Mouse (Mus musculus): Measurements from ENCODE around the gene Ctf1. TPM values are rescaled to one million over a fixed set of nuclear protein-coding genes. Genes with fewer than 3 reads are reported as not detected.

Gene Ctf1
- polyA plus RNA-seq, 3 experiments from 2014 or later, result not detected

DNA sequence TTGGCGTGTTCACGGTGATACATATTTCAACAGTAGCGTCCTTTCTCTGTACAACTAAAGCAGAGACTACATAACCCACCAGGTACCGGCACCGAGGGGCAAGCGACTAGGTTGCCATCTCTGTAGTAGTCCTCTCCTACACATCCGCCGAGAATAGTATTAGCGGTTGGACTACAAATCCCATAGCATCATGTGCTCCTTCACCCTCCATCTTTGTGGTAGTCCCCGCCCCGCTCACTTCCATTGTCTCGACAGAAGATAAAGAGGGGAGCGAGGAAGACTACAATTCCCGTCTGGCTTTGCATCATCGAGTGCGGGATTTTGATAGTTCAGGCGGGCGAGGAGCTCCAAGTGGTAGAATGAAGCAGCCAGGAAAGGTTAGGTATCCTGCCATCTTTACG lies 32.7 kb downstream of the Ctf1 start:
- peak; percentile 97 for ATAC-seq

DNA sequence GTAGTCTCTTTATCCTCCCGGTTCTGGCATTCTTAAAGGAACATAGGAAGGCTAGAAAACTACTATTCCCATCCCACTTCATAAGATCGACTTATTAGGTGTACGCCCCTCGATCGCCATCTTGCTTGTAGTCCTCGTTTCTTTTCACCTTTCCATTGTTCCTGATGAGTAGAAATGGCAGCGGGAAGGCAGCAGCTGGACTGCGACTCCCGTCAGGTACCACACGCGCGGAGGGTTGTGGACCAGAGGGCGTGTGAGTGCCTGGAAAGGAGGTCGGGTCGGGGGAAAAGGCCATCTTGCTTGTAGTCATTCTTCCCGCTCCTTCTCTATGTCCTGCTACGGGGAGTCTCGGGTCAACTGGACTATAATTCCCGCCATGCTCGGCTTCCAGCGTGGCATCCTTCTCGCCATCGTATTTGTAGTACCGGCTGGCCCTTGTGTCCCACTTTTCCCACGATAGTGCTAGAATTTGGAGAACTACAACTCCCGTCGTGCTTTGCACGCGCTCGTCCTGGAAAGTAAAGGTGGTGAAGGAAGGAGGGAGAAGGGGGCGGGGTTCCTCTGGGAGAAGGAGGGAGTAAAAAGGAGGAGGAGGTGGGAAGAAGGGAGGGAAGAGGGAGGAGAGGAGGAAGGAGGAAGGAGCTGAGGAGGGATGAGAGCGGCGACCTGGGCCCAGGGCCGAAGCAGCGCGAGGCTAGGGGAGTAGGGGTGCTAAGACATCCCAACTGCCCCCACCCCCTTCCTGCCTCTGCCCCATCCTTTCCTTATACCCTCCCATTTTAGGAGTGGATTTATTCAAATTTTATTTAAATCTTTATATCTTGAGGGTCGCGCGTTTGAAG lies 33.3 kb downstream of the Ctf1 start:
- peak; percentile 58 for ATAC-seq

DNA sequence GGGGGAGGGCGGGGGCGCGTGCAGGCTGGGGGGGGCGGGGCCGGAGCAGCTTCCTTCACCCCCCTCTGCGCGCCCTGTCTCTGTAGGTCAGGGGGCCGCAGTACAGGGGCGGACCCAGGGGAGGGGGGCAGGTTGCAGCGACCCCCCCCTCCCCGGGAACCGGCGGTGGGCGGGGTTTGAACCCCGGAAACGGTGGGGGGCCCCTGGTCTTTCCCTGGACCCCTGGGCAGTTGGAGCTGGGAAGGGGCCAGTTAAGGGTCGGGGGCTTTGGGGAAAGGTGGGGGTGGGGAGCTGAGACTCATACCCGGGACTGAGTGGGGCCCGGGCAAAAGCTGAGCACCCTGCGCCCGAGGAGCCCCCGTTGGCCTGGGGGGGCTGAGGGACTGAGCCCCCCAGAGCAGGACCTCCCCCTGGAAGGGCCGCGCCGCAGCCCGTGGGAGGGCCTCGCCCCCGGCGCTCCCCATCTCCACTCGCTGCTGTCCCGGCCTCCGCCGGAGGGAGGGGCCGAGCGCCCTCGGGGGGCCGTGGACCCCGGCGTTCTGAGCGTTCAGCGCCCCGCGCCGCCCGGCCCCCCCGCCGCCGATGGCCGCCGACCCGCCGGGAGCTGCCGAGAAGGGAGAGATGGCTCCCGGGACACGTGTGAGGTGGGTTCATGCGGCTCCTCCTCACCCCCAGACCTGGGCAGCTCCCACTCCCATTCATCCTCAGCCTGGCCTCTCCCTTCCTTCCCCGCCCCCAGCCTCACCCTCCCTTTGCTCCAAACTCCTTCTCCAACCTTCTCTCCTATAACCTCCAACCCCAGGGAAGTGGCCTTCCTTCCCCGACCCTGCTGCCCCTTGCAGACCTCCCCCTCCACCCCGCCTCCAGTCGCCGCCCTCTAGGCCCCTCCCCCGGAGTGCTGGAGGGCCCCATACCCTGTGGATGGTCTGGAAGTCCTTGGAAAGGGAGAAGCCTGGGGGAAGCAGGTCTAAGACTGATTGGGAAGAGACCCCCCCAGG lies 34.3 kb downstream of the Ctf1 start:
- no peak for ATAC-seq

DNA sequence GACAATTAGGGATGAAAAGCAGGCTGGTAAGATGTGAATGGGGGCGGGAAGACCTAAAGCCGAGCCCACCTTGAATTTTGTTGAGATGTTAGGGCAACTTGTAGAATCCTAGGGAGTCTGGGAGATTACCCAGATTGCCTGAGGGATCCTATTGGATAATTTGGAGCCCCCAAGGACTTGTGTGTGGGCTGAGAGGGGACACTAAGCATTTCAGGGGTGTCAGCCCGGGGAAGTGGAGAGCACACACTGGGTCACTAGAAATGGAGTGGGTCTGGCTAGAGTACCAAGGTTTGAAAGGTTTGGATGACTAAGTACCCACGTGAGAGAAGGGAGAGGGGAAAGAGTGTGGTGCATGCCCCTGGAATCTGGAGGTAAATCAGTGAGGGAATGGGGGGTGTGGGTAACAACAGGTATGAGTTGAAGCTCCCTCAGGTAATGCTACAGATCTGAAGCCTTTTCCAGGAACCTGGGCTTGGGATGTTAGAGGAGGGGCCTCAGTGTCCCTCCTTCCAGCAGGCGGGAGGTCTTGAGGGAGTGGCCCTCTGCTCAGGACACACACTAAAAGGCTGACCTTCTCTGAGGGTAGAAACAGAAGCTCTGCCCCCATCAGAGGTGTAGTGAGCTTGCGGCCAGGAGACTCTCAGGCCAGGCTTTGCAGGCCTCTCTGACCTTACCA lies 35.2 kb downstream of the Ctf1 start:
- no peak for ATAC-seq

DNA sequence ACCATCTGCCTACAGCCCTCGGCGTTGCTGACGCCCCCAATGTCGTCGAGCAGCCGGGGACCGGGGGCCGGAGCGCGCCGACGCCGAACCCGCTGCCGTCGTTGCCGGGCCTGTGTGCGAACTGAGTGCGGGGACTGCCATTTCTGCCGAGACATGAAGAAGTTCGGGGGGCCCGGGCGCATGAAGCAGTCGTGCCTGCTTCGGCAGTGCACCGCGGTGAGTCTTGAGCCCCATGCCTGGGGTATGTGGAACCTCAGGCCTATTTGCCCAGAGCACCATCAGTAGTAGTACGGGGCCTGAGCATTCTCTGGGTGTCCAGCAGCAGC lies 35.7 kb downstream of the Ctf1 start:
- ATAC-seq, result no peak

DNA sequence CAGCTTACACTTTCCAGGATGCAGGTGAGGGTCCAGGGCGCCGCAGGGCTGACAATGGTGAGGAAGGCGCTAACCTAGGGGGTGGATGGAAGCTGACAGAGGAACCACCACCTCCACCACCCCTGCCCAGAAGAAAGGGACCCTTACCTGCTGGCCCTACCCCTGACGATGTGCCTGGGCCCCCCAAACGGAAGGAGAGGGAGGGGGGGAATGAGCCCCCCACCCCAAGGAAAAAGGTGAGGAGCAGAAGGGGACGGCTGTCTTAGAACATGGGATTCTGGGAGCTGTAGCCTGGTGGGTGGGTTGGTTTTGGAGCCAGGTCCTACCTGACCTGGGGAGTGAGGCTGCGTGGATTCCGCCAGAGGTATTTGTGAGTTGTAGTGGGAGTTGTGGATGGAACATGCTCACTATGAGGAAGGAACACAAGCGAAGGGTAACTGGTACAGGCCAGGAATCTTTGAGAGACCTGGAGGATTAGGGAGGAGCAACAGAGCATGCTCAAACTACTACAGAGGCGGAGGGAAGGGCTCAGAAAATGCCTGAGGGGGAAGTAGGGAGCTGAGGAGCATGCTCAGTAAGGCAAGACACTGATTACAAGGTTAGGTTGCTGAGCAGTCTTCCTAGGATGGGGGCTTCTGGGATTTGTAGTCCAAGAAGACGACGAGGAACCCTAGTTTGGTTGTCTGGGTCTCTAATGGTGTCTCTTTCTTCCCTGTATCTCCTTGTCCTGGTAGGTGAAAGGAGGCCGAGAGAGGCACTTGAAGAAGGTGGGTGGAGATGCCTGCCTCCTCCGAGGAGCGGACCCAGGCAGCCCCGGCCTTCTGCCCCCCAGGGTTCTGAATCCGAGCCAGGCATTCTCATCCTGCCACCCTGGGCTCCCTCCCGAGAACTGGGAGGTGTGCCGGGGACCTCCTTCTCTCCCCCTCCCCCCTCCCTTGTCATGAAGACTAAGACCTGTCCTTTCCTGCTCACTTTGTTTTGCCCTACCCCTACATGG lies 37.9 kb downstream of the Ctf1 start:
- no peak for ATAC-seq

DNA sequence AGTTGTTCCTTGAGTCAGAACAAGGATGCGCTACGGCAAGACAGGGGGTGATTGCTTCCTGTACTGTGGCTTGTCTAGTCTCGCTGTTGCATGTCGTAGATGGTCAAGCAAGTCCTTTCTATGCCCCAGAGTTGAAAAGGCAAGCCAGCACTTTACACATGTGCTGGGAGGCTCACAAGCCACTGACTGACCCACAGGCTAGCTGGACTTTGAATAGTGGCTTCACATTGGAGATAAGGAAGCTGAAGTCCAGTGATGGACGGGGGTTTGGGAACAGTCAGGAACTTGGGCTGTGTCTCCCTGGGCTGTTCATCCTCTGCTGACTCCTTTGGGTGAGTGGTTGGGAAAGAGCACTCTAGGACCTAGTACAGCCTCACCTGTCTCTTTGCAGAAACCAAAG lies 39.1 kb downstream of the Ctf1 start:
- no peak for ATAC-seq

GRCm38 (mm10) chr7:127752069-127752468 lies 39.5 kb downstream of the Ctf1 start:
- no peak for ATAC-seq

- no peak for ATAC-seq
Measured at GRCm38 (mm10) chr7:127753158-127753557, 40.6 kb downstream of the Ctf1 start.

GRCm38 (mm10) chr7:127753741-127754140 lies 41.2 kb downstream of the Ctf1 start:
- ATAC-seq, result no peak

DNA sequence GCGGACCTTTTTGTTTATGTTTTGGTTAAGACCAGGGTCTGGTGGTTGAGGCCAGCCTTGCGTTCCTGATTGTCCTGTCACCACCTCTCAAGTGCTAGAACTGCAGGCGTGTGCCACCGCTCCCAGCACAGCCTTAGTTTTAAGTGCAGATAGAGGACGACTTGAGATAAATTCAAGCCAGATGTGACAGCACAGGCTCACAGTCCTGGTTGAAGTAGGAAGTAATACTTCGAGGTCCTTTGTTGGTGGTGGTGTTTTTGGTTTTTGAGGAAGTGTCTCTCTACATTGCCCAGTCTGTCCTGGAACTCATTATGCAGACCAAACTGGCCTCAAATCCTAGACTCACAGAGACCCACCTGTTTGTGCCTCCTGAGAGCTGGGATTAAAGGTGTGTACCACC lies 47.2 kb downstream of the Ctf1 start:
- ATAC-seq, result no peak

DNA sequence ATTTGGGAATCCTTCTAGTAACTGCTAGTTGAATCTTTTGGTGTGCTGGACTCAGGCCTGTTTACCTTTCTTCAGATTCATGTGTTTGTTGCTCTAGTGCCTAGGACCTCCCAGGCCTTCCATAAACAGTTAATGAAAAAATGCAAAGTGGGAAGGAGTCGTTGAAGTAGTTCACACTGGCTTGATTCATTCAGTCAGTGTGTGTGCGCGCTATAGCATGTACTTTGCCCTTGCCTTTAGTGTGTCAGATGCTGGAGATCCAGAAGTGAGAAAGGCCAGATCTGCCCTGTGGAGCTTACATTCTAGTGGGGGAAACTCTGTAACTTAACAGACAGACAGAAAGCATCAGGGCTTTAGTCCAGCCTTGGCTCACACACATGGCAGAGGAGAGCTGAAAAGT lies 47.9 kb downstream of the Ctf1 start:
- ATAC-seq, result no peak

DNA sequence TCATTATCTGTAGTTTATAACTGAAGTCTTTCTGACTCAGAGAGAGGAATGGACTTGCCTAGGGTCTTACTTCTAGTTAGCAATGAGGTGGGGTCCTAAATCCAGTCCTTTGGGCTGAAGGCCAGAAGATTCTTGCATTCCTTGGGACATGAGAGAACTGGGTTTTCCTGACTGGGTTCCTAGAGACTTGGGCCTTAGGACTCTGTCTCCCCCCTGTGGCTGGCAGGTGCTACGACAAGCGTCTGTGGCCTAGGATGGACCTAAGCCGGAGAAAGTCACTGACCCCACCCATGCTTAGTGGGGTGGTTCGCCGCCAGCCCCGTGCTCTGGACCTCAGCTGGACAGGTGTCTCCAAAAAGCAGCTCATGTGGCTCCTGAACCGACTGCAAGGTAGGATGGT lies 48.5 kb downstream of the Ctf1 start:
- no peak for ATAC-seq

GRCm38 (mm10) chr7:127763642-127764041 lies 51.1 kb downstream of the Ctf1 start:
- no peak for ATAC-seq

- no peak for ATAC-seq
Measured at GRCm38 (mm10) chr7:127765756-127766155, 53.2 kb downstream of the Ctf1 start.

DNA sequence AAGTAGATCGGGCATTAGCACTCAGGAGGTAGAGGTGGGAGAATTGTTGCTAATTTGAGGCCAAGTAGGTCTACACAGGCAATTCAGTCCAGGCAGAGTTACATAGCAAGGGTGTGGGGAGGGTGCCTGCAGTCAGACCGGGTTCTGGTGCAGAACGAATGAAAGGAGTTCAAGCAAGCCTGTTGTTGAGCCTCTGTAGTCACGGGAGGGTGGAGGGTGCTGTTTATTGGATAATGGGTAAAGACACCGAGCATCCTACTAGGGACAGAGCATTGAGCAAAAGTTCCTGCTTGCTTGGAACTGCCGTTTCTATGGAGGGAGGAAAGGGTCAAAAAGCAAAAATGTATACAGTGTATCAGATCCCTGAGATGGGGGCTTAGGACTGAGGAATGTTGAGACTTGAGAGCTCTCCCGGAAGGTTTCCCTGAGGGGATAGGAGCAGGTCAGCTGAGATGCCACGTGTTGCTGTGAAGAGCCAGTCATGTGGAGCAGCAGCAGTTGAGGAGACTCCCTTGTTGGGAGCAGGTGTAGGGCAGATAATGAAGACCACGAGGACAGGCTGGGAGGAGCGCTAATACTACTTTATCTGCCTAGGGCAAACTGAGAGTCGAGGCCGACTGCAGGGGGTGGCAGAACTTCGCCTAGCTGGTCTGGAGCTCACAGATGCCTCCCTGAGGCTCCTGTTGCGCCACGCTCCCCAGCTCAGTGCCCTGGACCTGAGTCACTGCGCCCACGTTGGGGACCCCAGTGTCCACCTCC lies 54.5 kb downstream of the Ctf1 start:
- ATAC-seq, result no peak

Other genes starting within 250 kb of the Ctf1 start
- 10 to 100 TPM; 17.7 to 30.0 (median 19.5) TPM for gene Fbrs, start 233.5 kb upstream of the Ctf1 start, polyA plus RNA-seq (2017; shearing (Covaris generic))
- gene Srcap, start 200.8 kb upstream of the Ctf1 start, polyA plus RNA-seq (2017; shearing (Covaris generic)), result 10 to 100 TPM in 1 of 3 experiments, 1 to 10 TPM in 2; 6.2 to 19.0 (median 9.0) TPM
- 10 to 100 TPM; 22.6 to 29.7 (median 25.3) TPM for gene Gm42715, start 193.2 kb upstream of the Ctf1 start, polyA plus RNA-seq (2017; shearing (Covaris generic))
- 10 to 100 TPM; 30.0 to 46.0 (median 34.3) TPM for gene Tmem265, start 151.3 kb upstream of the Ctf1 start, polyA plus RNA-seq (2017; shearing (Covaris generic))
- gene Phkg2, start 139.4 kb upstream of the Ctf1 start, polyA plus RNA-seq (2017; shearing (Covaris generic)), result 100 to 1,000 TPM in 1 of 3 experiments, 10 to 100 TPM in 2; 75.0 to 116 (median 93.2) TPM
- 1 to 10 TPM in 1 of 3 experiments, under 1 TPM in 2; 0.21 to 1.3 (median 0.72) TPM for gene Ccdc189, start 124.1 kb upstream of the Ctf1 start, polyA plus RNA-seq (2017; shearing (Covaris generic))
- 10 to 100 TPM; 24.0 to 30.6 (median 29.7) TPM for gene Rnf40, start 124.0 kb upstream of the Ctf1 start, polyA plus RNA-seq (2017; shearing (Covaris generic))
- gene Zfp629, start 96.9 kb upstream of the Ctf1 start, polyA plus RNA-seq (2017; shearing (Covaris generic)), result under 1 TPM in 2 of 3 experiments, not detected in 1; 0.74 to 0.92 TPM
- gene Bcl7c, start 3.8 kb upstream of the Ctf1 start, polyA plus RNA-seq (2017; shearing (Covaris generic)), result 10 to 100 TPM in 1 of 3 experiments, 1 to 10 TPM in 2; 3.2 to 10.9 (median 4.9) TPM
- not detected for gene Ctf2, start 19.4 kb downstream of the Ctf1 start, polyA plus RNA-seq (2017; shearing (Covaris generic))
- gene Fbxl19, start 31.8 kb downstream of the Ctf1 start, polyA plus RNA-seq (2017; shearing (Covaris generic)), result under 1 TPM; 0.31 to 0.87 (median 0.84) TPM
- 10 to 100 TPM; 11.3 to 14.3 (median 14.2) TPM for gene Orai3, start 57.1 kb downstream of the Ctf1 start, polyA plus RNA-seq (2017; shearing (Covaris generic))
- 1 to 10 TPM; 3.9 to 7.9 (median 6.8) TPM for gene Setd1a, start 63.9 kb downstream of the Ctf1 start, polyA plus RNA-seq (2017; shearing (Covaris generic))
- gene Gm49388, start 72.9 kb downstream of the Ctf1 start, polyA plus RNA-seq (2017; shearing (Covaris generic)), result not detected
- 1 to 10 TPM; 3.6 to 5.5 (median 5.2) TPM for gene Hsd3b7, start 87.9 kb downstream of the Ctf1 start, polyA plus RNA-seq (2017; shearing (Covaris generic))
- 10 to 100 TPM; 38.1 to 69.3 (median 57.4) TPM for gene Stx4a, start 111.6 kb downstream of the Ctf1 start, polyA plus RNA-seq (2017; shearing (Covaris generic))
- under 1 TPM in 1 of 3 experiments, not detected in 2; 0.09 TPM for gene Stx1b, start 111.8 kb downstream of the Ctf1 start, polyA plus RNA-seq (2017; shearing (Covaris generic))
- 10 to 100 TPM; 17.4 to 29.8 (median 23.1) TPM for gene Zfp646, start 163.5 kb downstream of the Ctf1 start, polyA plus RNA-seq (2017; shearing (Covaris generic))
- gene Zfp668, start 164.1 kb downstream of the Ctf1 start, polyA plus RNA-seq (2017; shearing (Covaris generic)), result 10 to 100 TPM in 2 of 3 experiments, 1 to 10 TPM in 1; 8.6 to 11.1 (median 10.7) TPM
- under 1 TPM in 2 of 3 experiments, not detected in 1; 0.54 TPM for gene Prss53, start 178.2 kb downstream of the Ctf1 start, polyA plus RNA-seq (2017; shearing (Covaris generic))
- not detected for gene Gm21974, start 182.7 kb downstream of the Ctf1 start, polyA plus RNA-seq (2017; shearing (Covaris generic))
- 10 to 100 TPM; 22.2 to 56.5 (median 56.1) TPM for gene Vkorc1, start 182.9 kb downstream of the Ctf1 start, polyA plus RNA-seq (2017; shearing (Covaris generic))
- gene Bckdk, start 191.3 kb downstream of the Ctf1 start, polyA plus RNA-seq (2017; shearing (Covaris generic)), result 10 to 100 TPM; 64.4 to 75.5 (median 66.0) TPM
- gene Kat8, start 199.8 kb downstream of the Ctf1 start, polyA plus RNA-seq (2017; shearing (Covaris generic)), result 10 to 100 TPM; 18.5 to 41.8 (median 34.5) TPM
- not detected for gene Prss8, start 217.4 kb downstream of the Ctf1 start, polyA plus RNA-seq (2017; shearing (Covaris generic))
- gene Prss36, start 234.0 kb downstream of the Ctf1 start, polyA plus RNA-seq (2017; shearing (Covaris generic)), result 1 to 10 TPM; 1.5 to 3.7 (median 3.0) TPM